Mouse (Mus musculus): ENCODE data around the gene Oard1. TPM values are rescaled to one million over a fixed set of nuclear protein-coding genes. Genes with fewer than 3 reads are reported as not detected.

Oard1 gene
- polyA plus RNA-seq, 1 experiment from 2014 or later, result 76.8 TPM

- no peak for ATAC-seq (replicated peaks; ENCODE audit: low FRiP score)
Observed at GRCm38 (mm10) chr17:48372987-48373386, 36.8 kb upstream of the Oard1 start.

GRCm38 (mm10) chr17:48376102-48376501 lies 33.7 kb upstream of the Oard1 start:
- no peaks in the 10 kb centered on the region for H3K36me3 ChIP-seq (ENCODE audit: control insufficient read depth, insufficient read depth, low read length)
- DNase-seq (ENCODE audit: low spot score), result no peak
- no peaks in the 10 kb centered on the region for H3K9me3 ChIP-seq (ENCODE audit: control insufficient read depth, low read length)
- no peaks in the 10 kb centered on the region for H3K4me1 ChIP-seq (replicated peaks; ENCODE audit: control insufficient read depth, insufficient read depth, low read length)
- H3K4me2 ChIP-seq, result no peak overlapping the region
- WGBS, result 83% methylated on average over 1 of the region's 1 CpGs
- no peak overlapping the region for H3K27ac ChIP-seq (ENCODE audit: low read depth, low read length)
- no peaks in the 10 kb centered on the region for H3K27me3 ChIP-seq (replicated peaks; ENCODE audit: control insufficient read depth, insufficient read depth, low read length)
- no peak overlapping the region for H3K4me3 ChIP-seq (ENCODE audit: low read depth, low read length)
- no peak overlapping the region for H3K9ac ChIP-seq (ENCODE audit: low read depth, low read length)
- ATAC-seq (replicated peaks; ENCODE audit: low FRiP score), result no peak

More at GRCm38 (mm10) chr17:48372987-48373386, 36.8 kb upstream of the Oard1 start:
- no peak for DNase-seq (ENCODE audit: low spot score)
- Histone ChIP-seq H3K36me3 (ENCODE audit: control insufficient read depth, insufficient read depth, low read length) (no peaks in the 10 kb centered on the region), H3K4me1 (replicated peaks; ENCODE audit: control insufficient read depth, insufficient read depth, low read length) (no peaks in the 10 kb centered on the region), H3K4me3 (ENCODE audit: low read depth, low read length) (no peak overlapping the region), H3K9ac (ENCODE audit: low read depth, low read length) (no peak overlapping the region), H3K9me3 (ENCODE audit: control insufficient read depth, low read length) (no peaks in the 10 kb centered on the region), H3K27me3 (replicated peaks; ENCODE audit: control insufficient read depth, insufficient read depth, low read length) (no peaks in the 10 kb centered on the region), H3K27ac (ENCODE audit: low read depth, low read length) (no peak overlapping the region), H3K4me2 (no peak overlapping the region)
- 87% methylated on average over 8 of the region's 8 CpGs for WGBS

GRCm38 (mm10) chr17:48379050-48379449 lies 30.8 kb upstream of the Oard1 start:
- H3K4me2 ChIP-seq, result no peak overlapping the region
- DNase-seq (ENCODE audit: low spot score) (no peak), ATAC-seq (replicated peaks; ENCODE audit: low FRiP score) (no peak)
- H3K36me3 ChIP-seq (ENCODE audit: control insufficient read depth, insufficient read depth, low read length), result no peaks in the 10 kb centered on the region
- no peaks in the 10 kb centered on the region for H3K9me3 ChIP-seq (ENCODE audit: control insufficient read depth, low read length)
- no peaks in the 10 kb centered on the region for H3K27me3 ChIP-seq (replicated peaks; ENCODE audit: control insufficient read depth, insufficient read depth, low read length)
- H3K9ac ChIP-seq (ENCODE audit: low read depth, low read length), result no peak overlapping the region
- H3K4me1 ChIP-seq (replicated peaks; ENCODE audit: control insufficient read depth, insufficient read depth, low read length), result no peaks in the 10 kb centered on the region
- H3K27ac ChIP-seq (ENCODE audit: low read depth, low read length), result no peak overlapping the region
- no peak overlapping the region for H3K4me3 ChIP-seq (ENCODE audit: low read depth, low read length)

- peaks cover 36% of the 10 kb centered on the region for H3K36me3 ChIP-seq (ENCODE audit: control insufficient read depth, insufficient read depth, low read length)
- 34% methylated on average over 2 of the region's 2 CpGs for WGBS
- ATAC-seq (replicated peaks; ENCODE audit: low FRiP score) (peak; percentile 47; the same call in 1 of the 2 replicates), DNase-seq (ENCODE audit: low spot score) (no peak)
- H3K4me2 ChIP-seq, result no peak overlapping the region
- no peak overlapping the region for H3K4me3 ChIP-seq (ENCODE audit: low read depth, low read length)
- no peak overlapping the region for H3K9ac ChIP-seq (ENCODE audit: low read depth, low read length)
- 0 out of 2 replicates have a peak, but pooled peaks cover 4% of the 10 kb centered on the region for H3K4me1 ChIP-seq (replicated peaks; ENCODE audit: control insufficient read depth, insufficient read depth, low read length)
- no peak overlapping the region for H3K27ac ChIP-seq (ENCODE audit: low read depth, low read length)
- H3K9me3 ChIP-seq (ENCODE audit: control insufficient read depth, low read length), result no peaks in the 10 kb centered on the region
- H3K27me3 ChIP-seq (replicated peaks; ENCODE audit: control insufficient read depth, insufficient read depth, low read length), result no peaks in the 10 kb centered on the region
Observed at GRCm38 (mm10) chr17:48385786-48386461, 23.9 kb upstream of the Oard1 start.

GRCm38 (mm10) chr17:48388666-48389065 lies 21.1 kb upstream of the Oard1 start:
- WGBS, result 82% methylated on average over 2 of the region's 2 CpGs
- Histone ChIP-seq H3K36me3 (ENCODE audit: control insufficient read depth, insufficient read depth, low read length) (peaks cover 60% of the 10 kb centered on the region), H3K4me1 (replicated peaks; ENCODE audit: control insufficient read depth, insufficient read depth, low read length) (0 out of 2 replicates have a peak, but pooled peaks cover 4% of the 10 kb centered on the region), H3K9me3 (ENCODE audit: control insufficient read depth, low read length) (no peaks in the 10 kb centered on the region), H3K27me3 (replicated peaks; ENCODE audit: control insufficient read depth, insufficient read depth, low read length) (no peaks in the 10 kb centered on the region), H3K27ac (ENCODE audit: low read depth, low read length) (no peak overlapping the region), H3K4me3 (ENCODE audit: low read depth, low read length) (no peak overlapping the region), H3K4me2 (no peak overlapping the region), H3K9ac (ENCODE audit: low read depth, low read length) (no peak overlapping the region)
- DNase-seq (ENCODE audit: low spot score) (no peak), ATAC-seq (replicated peaks; ENCODE audit: low FRiP score) (no peak)

GRCm38 (mm10) chr17:48389442-48389841 lies 20.4 kb upstream of the Oard1 start:
- H3K4me1 ChIP-seq (replicated peaks; ENCODE audit: control insufficient read depth, insufficient read depth, low read length), result 0 out of 2 replicates have a peak, but pooled peaks cover 4% of the 10 kb centered on the region
- no peak overlapping the region for H3K4me2 ChIP-seq
- WGBS, result 76% methylated on average over 5 of the region's 5 CpGs
- H3K9me3 ChIP-seq (ENCODE audit: control insufficient read depth, low read length), result no peaks in the 10 kb centered on the region
- ATAC-seq (replicated peaks; ENCODE audit: low FRiP score), result no peak
- no peak overlapping the region for H3K27ac ChIP-seq (ENCODE audit: low read depth, low read length)
- peaks cover 66% of the 10 kb centered on the region for H3K36me3 ChIP-seq (ENCODE audit: control insufficient read depth, insufficient read depth, low read length)
- H3K27me3 ChIP-seq (replicated peaks; ENCODE audit: control insufficient read depth, insufficient read depth, low read length), result no peaks in the 10 kb centered on the region
- no peak for DNase-seq (ENCODE audit: low spot score)
- H3K4me3 ChIP-seq (ENCODE audit: low read depth, low read length), result no peak overlapping the region
- no peak overlapping the region for H3K9ac ChIP-seq (ENCODE audit: low read depth, low read length)

- WGBS, result 93% methylated on average over 5 of the region's 5 CpGs
Observed at GRCm38 (mm10) chr17:48391446-48391845, 18.4 kb upstream of the Oard1 start.

GRCm38 (mm10) chr17:48392616-48393015 lies 17.2 kb upstream of the Oard1 start:
- H3K9me3 ChIP-seq (ENCODE audit: control insufficient read depth, low read length), result no peaks in the 10 kb centered on the region
- no peak overlapping the region for H3K4me2 ChIP-seq
- no peak for DNase-seq (ENCODE audit: low spot score)
- no peak overlapping the region for H3K27ac ChIP-seq (ENCODE audit: low read depth, low read length)
- H3K27me3 ChIP-seq (replicated peaks; ENCODE audit: control insufficient read depth, insufficient read depth, low read length), result no peaks in the 10 kb centered on the region
- no peaks in the 10 kb centered on the region for H3K4me1 ChIP-seq (replicated peaks; ENCODE audit: control insufficient read depth, insufficient read depth, low read length)
- H3K36me3 ChIP-seq (ENCODE audit: control insufficient read depth, insufficient read depth, low read length), result peaks cover 72% of the 10 kb centered on the region
- WGBS, result 96% methylated on average over 3 of the region's 3 CpGs
- no peak overlapping the region for H3K4me3 ChIP-seq (ENCODE audit: low read depth, low read length)
- H3K9ac ChIP-seq (ENCODE audit: low read depth, low read length), result no peak overlapping the region
- ATAC-seq (replicated peaks; ENCODE audit: low FRiP score), result no peak

More at GRCm38 (mm10) chr17:48391446-48391845, 18.4 kb upstream of the Oard1 start:
- no peak overlapping the region for H3K4me3 ChIP-seq (ENCODE audit: low read depth, low read length)
- H3K4me2 ChIP-seq, result no peak overlapping the region
- no peaks in the 10 kb centered on the region for H3K4me1 ChIP-seq (replicated peaks; ENCODE audit: control insufficient read depth, insufficient read depth, low read length)
- DNase-seq (ENCODE audit: low spot score) (no peak), ATAC-seq (replicated peaks; ENCODE audit: low FRiP score) (no peak)
- H3K36me3 ChIP-seq (ENCODE audit: control insufficient read depth, insufficient read depth, low read length), result peaks cover 78% of the 10 kb centered on the region
- H3K27me3 ChIP-seq (replicated peaks; ENCODE audit: control insufficient read depth, insufficient read depth, low read length), result no peaks in the 10 kb centered on the region
- no peak overlapping the region for H3K27ac ChIP-seq (ENCODE audit: low read depth, low read length)
- no peaks in the 10 kb centered on the region for H3K9me3 ChIP-seq (ENCODE audit: control insufficient read depth, low read length)
- H3K9ac ChIP-seq (ENCODE audit: low read depth, low read length), result no peak overlapping the region

GRCm38 (mm10) chr17:48401710-48402109 lies 8.1 kb upstream of the Oard1 start:
- 95% methylated on average over 4 of the region's 4 CpGs for WGBS
- no peaks in the 10 kb centered on the region for H3K27me3 ChIP-seq (replicated peaks; ENCODE audit: control insufficient read depth, insufficient read depth, low read length)
- H3K4me1 ChIP-seq (replicated peaks; ENCODE audit: control insufficient read depth, insufficient read depth, low read length), result peaks cover 16% of the 10 kb centered on the region
- no peak overlapping the region for H3K27ac ChIP-seq (ENCODE audit: low read depth, low read length)
- H3K4me2 ChIP-seq, result no peak overlapping the region
- ATAC-seq (replicated peaks; ENCODE audit: low FRiP score) (no peak), DNase-seq (ENCODE audit: low spot score) (no peak)
- H3K9me3 ChIP-seq (ENCODE audit: control insufficient read depth, low read length), result no peaks in the 10 kb centered on the region
- no peak overlapping the region for H3K9ac ChIP-seq (ENCODE audit: low read depth, low read length)
- H3K36me3 ChIP-seq (ENCODE audit: control insufficient read depth, insufficient read depth, low read length), result peaks cover 16% of the 10 kb centered on the region
- no peak overlapping the region for H3K4me3 ChIP-seq (ENCODE audit: low read depth, low read length)

Data from liver, embryonic 11.5 days (tissue).